Mouse (Mus musculus) adrenal gland, adult 2 months (tissue): ENCODE data around the gene Cxcl17. TPM values are rescaled to one million over a fixed set of nuclear protein-coding genes. Genes with fewer than 3 reads are reported as not detected.

Experiments used
- DNase-seq: peaks from one replicate; pipeline ENCODE4 v3.0.0; 2021
- polyA plus RNA-seq: library from polyadenylated mRNA; depleted of rRNA; stranded (reverse); fragments of >200 nt; gene quantifications from 2 replicates; pipeline ENCODE4 v1.2.3, GENCODE M21; 2012
- total RNA-seq, 2 experiments: library from RNA; stranded (reverse); gene quantifications; 2 replicates each; pipeline ENCODE4 v1.2.3; 2021

Gene Cxcl17
- total and polyA plus RNA-seq, 3 experiments, result not detected

DNA sequence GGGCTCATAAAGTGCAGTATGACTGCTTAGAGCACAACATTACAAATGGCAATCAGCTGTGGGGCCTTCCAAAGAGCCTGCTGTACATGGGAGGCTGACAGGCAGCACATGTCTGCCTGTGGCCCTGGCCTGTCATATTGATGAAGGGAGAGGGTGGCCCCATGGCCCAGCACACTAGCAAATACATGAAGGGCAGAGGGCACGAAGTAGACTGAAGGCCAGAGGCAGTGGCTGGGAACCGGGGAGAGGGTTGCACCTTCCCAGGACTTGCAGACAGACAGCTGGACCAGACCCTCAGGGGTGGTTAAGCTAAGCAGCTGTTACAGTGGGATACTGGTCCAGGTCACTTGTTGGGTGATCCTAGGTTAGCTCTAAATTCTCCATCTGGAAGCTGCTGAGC is 21.7 kb downstream of the Cxcl17 start:
- DNase-seq, result peak; percentile 82

- peak; percentile 90 for DNase-seq
Measured at GRCm38 (mm10) chr7:25390054-25390770, 22.5 kb downstream of the Cxcl17 start.

DNA sequence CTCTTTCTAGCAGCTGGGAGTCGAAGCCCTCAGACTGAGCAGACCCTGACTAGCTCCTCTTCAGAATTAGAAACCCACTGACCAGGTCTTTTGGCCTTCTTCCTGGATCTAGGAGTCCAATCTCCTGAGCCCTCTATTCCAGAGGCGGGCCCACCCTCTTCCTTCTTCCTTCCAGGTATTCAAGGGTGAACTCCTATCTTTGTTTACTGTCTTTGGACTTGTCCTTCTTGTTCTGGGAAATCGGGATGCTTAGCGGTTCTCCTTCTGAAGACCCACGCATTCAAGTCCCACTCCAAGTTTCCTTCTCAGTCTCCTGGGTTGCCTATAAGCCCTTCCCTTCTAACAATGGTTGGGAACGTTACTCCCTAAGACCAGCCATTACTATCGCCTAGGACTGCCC is 23.8 kb downstream of the Cxcl17 start:
- no peak for DNase-seq

GRCm38 (mm10) chr7:25387811-25388440 is 24.8 kb downstream of the Cxcl17 start:
- DNase-seq, result peak; percentile 81

DNA sequence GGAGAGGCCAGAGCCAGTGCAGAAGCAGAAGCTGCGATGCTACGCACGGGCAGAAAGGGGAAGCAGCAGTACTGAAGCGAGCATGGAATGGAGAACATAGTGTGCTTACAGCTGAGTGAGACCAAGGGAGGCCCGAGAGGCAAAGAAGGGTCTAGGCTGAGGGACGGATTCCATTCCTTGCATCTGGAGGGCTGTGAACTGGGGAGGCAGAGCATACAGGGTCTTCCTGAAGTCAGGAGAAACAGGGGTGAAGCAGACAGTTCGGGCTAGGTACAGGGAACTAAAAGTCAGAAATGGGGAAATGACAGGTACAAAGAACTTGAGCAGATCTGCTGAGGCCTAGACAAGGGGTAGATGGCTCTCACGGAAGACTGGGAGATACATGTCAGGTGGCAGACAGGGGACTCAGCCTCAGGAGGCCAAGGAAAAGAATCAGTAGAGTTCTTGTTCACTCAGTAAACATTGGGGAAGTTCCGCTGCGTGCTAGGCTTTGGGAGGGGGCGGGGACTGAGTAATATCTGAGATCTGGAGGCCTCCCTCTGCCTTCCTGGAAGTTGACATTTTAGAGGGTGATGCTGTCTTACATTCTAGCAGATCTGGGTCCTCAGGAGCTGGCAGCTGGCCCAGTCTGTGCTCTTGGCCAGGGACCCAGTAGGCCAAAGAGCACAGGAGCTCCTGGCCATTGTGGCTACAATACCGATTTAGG is 26.7 kb downstream of the Cxcl17 start:
- DNase-seq, result peak; percentile 94

DNA sequence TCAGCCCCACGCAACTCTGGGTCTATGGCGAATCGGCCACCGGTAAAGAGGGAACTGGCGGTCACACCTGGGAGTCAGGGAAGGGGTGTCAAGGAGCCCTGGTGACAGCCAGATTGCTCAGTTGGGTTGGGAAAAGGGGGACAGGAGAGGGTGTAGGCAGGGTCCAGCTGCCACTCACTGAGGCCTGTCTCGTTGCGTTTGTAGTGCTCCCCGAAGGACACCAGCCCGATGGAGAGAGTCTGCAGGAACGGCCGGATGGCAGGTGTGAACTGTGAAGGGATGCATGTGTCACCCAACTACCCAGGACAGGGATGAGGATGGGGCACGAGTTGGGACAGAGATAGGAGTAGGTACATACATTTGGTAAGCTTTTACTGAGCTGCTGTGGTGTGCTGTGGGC is 27.4 kb downstream of the Cxcl17 start:
- DNase-seq, result no peak

DNA sequence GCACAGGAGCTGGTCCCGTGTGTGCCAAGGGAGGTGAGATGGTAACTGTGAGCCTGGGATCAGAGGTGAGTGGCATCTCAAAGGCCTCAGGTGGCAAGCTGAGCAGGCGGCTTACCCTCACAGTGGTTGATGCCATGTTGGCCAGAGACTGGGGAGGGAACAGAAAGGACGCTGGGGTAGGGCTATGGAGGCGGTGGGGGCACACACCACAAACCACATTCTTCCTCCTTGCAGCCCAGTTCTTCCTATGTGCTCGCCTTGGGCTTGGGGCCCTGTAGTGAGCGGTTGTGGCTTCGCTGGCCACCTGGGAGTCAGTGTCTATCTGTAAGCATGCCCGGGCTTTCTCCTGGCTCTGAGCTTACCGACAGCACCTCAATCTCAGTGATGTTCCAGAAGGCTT is 27.9 kb downstream of the Cxcl17 start:
- no peak for DNase-seq

DNA sequence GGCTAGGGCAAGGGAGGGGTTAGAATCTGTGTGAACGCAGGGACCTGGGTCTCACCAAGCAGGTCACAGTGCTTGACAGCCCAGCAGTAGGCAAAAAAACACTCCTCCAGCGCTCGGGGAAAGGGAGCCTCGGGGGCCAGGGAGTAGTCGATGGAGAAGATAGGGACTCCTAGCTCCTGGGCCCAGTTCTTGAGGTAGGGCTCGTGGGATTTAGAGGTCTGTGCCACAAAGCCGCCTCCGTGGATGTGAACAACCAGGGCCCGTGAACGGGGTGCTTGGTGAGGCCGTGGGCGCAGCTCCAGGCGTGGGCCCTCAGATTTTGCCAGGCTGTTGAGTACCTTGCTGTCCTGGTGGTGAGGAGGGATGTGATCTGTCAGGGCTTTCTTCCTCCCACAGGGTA is 28.4 kb downstream of the Cxcl17 start:
- DNase-seq, result no peak

DNA sequence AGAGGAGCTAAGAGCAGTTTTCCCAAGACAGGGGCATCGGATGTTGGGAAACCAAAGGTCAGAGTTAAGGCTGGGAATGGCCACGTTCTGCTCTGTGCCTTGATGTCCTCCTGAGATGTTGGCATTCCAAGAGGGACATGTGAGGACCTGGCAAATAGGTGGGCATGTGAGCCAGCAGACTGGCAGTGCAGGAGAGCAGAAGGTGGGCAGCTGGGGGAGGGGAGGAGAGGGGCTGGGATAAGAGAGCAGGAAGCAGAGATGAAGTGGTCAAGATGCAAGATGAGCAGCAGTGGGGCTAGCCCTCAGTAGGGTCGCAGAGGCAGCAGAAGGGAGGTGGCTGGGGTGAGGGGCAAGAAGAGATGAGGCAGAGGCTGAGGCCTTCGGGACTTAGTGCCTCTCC is 28.8 kb downstream of the Cxcl17 start:
- no peak for DNase-seq

- DNase-seq, result no peak
Measured at GRCm38 (mm10) chr7:25383385-25383784, 29.3 kb downstream of the Cxcl17 start.

GRCm38 (mm10) chr7:25382541-25382940 is 30.1 kb downstream of the Cxcl17 start:
- no peak for DNase-seq

GRCm38 (mm10) chr7:25381284-25381680 is 31.4 kb downstream of the Cxcl17 start:
- no peak for DNase-seq

DNA sequence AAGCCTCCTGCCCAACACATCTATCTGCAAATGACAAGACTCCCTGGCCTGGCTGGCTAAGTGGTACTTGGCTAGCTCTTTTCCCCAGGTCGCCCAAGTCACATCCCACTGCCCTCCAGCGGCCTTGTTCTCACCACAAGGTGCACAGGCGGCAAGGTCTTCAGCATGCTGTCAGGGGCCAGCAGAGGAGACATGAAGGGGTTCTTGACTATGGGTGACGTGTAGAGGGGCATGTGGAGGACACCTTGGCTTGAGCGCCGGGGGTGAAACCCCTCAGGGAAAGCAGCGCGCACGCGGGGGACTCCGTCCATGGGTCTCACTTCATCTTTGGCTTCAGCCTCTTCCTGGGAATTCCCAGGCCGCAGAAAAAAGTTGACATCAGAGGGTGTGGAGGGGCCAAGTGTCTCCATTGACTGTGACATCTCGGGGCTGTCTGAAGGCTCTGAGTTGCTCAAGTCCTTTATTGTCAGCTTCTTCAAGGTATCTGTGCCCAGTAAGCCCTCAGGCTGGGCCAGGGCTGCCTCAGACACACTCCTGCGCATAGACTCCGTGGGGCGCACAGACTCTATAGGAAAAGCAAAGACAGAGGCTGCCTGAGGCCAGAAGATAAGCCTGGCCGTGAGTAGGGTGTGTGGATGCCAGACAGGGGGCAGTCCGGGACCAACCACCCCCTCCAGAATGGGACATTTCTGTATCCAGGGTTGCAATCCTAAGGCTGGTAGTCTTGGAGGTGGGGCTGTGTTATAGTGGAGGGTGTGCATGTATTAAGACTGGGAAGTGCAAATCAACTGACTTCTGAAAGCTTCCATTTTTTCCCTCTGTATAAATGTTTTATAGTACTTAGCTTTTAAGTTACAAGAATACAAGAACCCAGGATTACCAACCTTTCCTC is 32.0 kb downstream of the Cxcl17 start:
- peak; percentile 54 for DNase-seq

- peak; percentile 62 for DNase-seq
Measured at GRCm38 (mm10) chr7:25379551-25380351, 32.9 kb downstream of the Cxcl17 start.

DNA sequence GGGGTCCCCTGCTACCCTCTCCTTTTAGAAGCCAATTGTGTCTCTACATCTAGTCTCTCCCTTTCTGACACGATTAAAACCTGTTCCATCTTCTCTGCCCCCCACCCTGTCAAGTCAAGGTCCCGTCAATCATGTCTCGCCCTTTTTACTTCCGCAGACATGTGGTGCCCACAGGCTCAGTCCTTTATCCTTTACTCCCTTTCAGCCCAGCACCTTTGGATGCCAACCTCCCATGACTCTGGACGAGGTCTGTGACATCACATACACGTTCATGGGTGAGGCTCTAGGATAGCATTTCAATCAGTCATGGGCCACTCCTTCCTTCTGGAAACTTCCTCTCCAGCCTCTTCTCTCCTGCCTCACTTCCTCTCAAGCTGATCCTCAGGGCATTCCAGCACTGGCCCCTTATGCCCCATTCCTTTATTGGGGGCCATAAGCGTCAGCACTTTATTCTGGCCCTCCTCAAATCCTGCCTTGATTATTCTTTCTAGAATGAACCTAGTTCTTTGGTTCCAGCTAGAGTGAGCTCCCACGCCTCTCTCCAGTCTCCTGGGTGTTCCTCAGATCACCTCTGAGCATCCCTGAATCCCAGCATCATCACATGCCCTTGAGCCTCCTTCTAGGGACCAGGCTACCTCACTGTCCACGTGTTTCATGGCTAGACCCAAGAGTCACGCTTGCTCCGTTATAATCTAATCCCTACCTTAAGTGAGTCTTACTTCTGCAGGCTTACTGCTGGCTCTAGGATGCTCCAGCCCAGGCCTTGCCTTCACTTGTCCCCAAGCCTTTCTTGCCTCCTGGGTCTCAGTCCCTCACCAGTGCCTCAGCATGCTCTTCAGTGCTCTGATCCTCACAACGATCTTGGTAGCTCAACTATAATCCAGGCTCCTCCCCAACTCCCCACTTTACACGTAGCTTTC is 34.2 kb downstream of the Cxcl17 start:
- DNase-seq, result no peak

GRCm38 (mm10) chr7:25377100-25377700 is 35.5 kb downstream of the Cxcl17 start:
- peak; percentile 88 for DNase-seq

GRCm38 (mm10) chr7:25376556-25376955 is 36.1 kb downstream of the Cxcl17 start:
- DNase-seq, result peak; percentile 94

GRCm38 (mm10) chr7:25372441-25372840 is 40.2 kb downstream of the Cxcl17 start:
- DNase-seq, result no peak

- DNase-seq, result no peak
Measured at GRCm38 (mm10) chr7:25369058-25369749, 43.5 kb downstream of the Cxcl17 start, which contains the start of gene Cnfn. Gene Cnfn, minus strand, starts transcription at chr7:25369724.
